Mouse (Mus musculus): ENCODE data around the gene Comtd1.

The Comtd1 gene

DNA sequence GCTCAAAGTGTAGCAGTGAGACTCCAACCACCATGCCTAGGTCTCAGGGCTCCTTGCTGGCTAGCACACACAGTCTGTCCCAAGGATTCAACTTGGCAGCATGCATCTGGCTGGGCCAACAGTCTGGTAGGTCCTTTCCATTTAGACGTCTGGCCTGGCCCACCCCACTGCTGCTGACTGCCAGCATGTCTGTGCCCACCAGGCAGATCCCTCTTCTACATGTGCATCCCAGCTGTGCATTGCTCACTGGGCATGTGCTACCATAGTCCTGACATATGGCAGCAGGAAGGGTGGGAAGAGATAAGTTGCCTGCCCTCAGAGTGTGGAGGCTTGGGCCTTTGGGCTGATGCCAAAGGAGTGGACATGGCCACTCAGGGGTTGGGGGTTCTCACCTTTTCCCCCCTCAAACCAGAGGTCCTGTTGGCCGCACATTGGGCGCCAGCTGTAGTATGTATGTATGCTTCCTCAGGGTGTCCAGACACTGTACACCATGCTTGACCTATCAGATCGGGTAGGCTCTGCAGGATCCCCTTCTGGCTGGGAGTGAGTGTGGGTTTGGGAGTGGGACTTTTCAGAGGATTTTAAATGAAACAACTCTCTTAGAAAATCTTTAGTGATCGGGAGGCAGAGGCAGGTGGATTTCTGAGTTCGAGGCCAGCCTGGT is 46.1 kb downstream of the Comtd1 start:
- DNase-seq: no peak

GRCm38 (mm10) chr14:21801624-21802023 is 47.2 kb downstream of the Comtd1 start:
- DNase-seq: no peak

DNA sequence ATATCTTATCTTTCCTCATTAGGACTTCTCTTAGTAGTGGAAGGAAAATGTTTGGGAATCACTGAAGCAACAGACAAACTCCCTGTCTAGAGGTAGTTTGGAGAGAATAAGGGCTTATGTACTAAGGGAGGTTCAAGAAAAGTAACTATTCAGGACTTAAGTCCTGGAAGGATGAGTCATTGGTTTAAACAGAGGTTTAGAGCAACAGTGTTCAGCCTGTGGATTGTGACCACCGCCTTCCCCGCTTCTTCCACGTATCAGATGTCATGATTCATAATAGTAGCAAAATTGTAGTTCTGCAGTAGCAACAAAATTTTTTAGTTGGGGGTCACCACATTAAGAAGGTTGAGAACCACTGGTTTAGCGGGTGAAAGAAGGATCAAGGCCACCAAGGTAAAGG is 48.1 kb downstream of the Comtd1 start:
- no peak for DNase-seq
